Mouse (Mus musculus): Measurements from ENCODE around the gene Icam4. TPM values are rescaled to one million over a fixed set of nuclear protein-coding genes. Genes with fewer than 3 reads are reported as not detected.

Gene Icam4
- polyA plus RNA-seq, 1 experiment = 0.21 TPM

- Histone ChIP-seq H3K36me3 (ENCODE audit: control insufficient read depth, insufficient read depth, low read length) (no peaks in the 10 kb centered on the region), H3K27ac (ENCODE audit: control insufficient read depth, insufficient read depth, low read depth, low read length) (no peak overlapping the region), H3K27me3 (ENCODE audit: control insufficient read depth, insufficient read depth, low read length) (no peaks in the 10 kb centered on the region), H3K4me3 (ENCODE audit: control insufficient read depth, low read depth, low read length) (no peak overlapping the region), H3K4me1 (ENCODE audit: control insufficient read depth, insufficient read depth, low read length) (no peaks in the 10 kb centered on the region)
- no peak for TF ChIP-seq POLR2A (IDR thresholded peaks at IDR 0.05; ENCODE audit: control insufficient read depth, low read depth, low read length)
- TF ChIP-seq CTCF (IDR thresholded peaks at IDR 0.05; ENCODE audit: control insufficient read depth, insufficient read depth, insufficient replicate concordance, low read depth, low read length) = no peak
Measured at GRCm38 (mm10) chr9:21045235-21045634, 16.1 kb downstream of the Icam4 start.

DNA sequence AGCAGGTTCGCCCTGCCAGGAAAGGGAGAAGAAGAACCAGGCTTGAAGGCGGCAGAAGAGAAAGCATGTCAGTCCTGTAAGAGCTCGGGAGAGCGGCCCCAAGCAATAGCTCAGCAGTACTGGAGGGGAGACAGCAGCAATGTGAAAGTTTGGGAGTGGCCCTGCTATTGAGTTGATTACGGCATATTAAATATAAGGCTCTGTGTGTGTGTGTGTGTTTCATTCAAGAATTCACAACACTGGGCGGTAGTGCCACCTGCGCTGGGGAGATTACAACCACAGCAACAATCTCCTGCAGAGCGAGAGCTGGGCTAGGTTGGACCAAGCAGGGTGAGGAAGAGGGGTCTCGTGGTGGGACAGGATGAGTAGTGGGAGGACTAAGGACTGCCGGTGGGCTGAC is 22.4 kb downstream of the Icam4 start:
- H3K27me3 ChIP-seq (ENCODE audit: control insufficient read depth, insufficient read depth, low read length) = no peaks in the 10 kb centered on the region
- H3K36me3 ChIP-seq (ENCODE audit: control insufficient read depth, insufficient read depth, low read length) = no peaks in the 10 kb centered on the region
- H3K27ac ChIP-seq (ENCODE audit: control insufficient read depth, insufficient read depth, low read depth, low read length) = no peak overlapping the region
- TF ChIP-seq POLR2A (IDR thresholded peaks at IDR 0.05; ENCODE audit: control insufficient read depth, low read depth, low read length) (no peak), CTCF (IDR thresholded peaks at IDR 0.05; ENCODE audit: control insufficient read depth, insufficient read depth, insufficient replicate concordance, low read depth, low read length) (no peak)
- H3K4me1 ChIP-seq (ENCODE audit: control insufficient read depth, insufficient read depth, low read length) = no peaks in the 10 kb centered on the region
- no peak overlapping the region for H3K4me3 ChIP-seq (ENCODE audit: control insufficient read depth, low read depth, low read length)

GRCm38 (mm10) chr9:21062928-21063327 is 33.8 kb downstream of the Icam4 start:
- no peaks in the 10 kb centered on the region for H3K36me3 ChIP-seq (ENCODE audit: control insufficient read depth, insufficient read depth, low read length)
- H3K27ac ChIP-seq (ENCODE audit: control insufficient read depth, insufficient read depth, low read depth, low read length) = no peak overlapping the region
- H3K4me3 ChIP-seq (ENCODE audit: control insufficient read depth, low read depth, low read length) = no peak overlapping the region
- no peak for TF ChIP-seq POLR2A (IDR thresholded peaks at IDR 0.05; ENCODE audit: control insufficient read depth, low read depth, low read length)
- no peak for TF ChIP-seq CTCF (IDR thresholded peaks at IDR 0.05; ENCODE audit: control insufficient read depth, insufficient read depth, insufficient replicate concordance, low read depth, low read length)
- H3K4me1 ChIP-seq (ENCODE audit: control insufficient read depth, insufficient read depth, low read length) = peaks cover 5% of the 10 kb centered on the region
- H3K27me3 ChIP-seq (ENCODE audit: control insufficient read depth, insufficient read depth, low read length) = no peaks in the 10 kb centered on the region

DNA sequence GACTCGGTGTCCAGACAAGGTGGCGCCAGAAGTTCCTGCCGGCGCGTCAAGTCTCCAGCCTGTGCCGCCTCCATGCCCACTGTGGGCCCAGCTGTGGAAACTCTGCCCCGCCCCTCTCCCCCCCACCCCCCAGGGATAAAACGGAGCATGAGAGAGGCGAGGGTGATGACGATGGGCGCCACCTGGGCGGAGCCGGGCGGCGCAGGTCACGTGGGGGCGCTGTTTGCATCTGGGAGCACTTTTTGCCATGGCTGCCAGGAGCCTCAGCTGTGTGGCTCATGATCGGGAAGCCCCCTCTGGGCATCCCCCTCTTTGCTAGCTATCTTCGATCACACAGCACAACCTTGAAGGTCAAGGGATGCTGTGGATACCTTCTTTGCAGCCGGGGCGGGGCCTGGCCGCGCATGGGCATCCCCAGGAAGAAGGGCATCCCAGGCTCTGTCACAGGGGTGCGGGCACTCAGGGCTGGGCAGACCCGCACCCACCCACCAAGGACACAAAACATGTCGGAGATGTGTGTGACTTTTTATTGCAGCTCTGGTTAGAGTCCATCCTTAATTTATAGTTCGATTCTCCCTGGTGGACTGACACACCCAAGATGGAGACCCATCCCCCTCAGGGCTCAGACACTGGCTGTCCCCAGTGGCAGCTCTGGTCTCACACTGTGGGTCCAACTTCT is 38.0 kb downstream of the Icam4 start, which contains the start of gene Zglp1:
Gene Zglp1, minus strand, starts transcription at position 88 of the 679 bp plus-strand sequence.
- no peak for TF ChIP-seq POLR2A (IDR thresholded peaks at IDR 0.05; ENCODE audit: control insufficient read depth, low read depth, low read length)
- no peak for TF ChIP-seq CTCF (IDR thresholded peaks at IDR 0.05; ENCODE audit: control insufficient read depth, insufficient read depth, insufficient replicate concordance, low read depth, low read length)

GRCm38 (mm10) chr9:21072641-21073040 is 43.5 kb downstream of the Icam4 start:
- H3K4me1 ChIP-seq (ENCODE audit: control insufficient read depth, insufficient read depth, low read length) = peaks cover 5% of the 10 kb centered on the region
- H3K36me3 ChIP-seq (ENCODE audit: control insufficient read depth, insufficient read depth, low read length) = no peaks in the 10 kb centered on the region; the same call in 1 of the 2 replicates
- H3K27me3 ChIP-seq (ENCODE audit: control insufficient read depth, insufficient read depth, low read length) = no peaks in the 10 kb centered on the region
- TF ChIP-seq POLR2A (IDR thresholded peaks at IDR 0.05; ENCODE audit: control insufficient read depth, low read depth, low read length) (no peak), CTCF (IDR thresholded peaks at IDR 0.05; ENCODE audit: control insufficient read depth, insufficient read depth, insufficient replicate concordance, low read depth, low read length) (no peak)
- H3K4me3 ChIP-seq (ENCODE audit: control insufficient read depth, low read depth, low read length) = peak overlapping the region; percentile 91
- H3K27ac ChIP-seq (ENCODE audit: control insufficient read depth, insufficient read depth, low read depth, low read length) = no peak overlapping the region

More for the DNA sequence above, 38.0 kb downstream of the Icam4 start, which contains the start of gene Zglp1:
- Histone ChIP-seq H3K27ac (ENCODE audit: control insufficient read depth, insufficient read depth, low read depth, low read length) (no peak within 1 kb of the TSS), H3K4me1 (ENCODE audit: control insufficient read depth, insufficient read depth, low read length) (peaks cover 5% of the 10 kb centered on the region), H3K27me3 (ENCODE audit: control insufficient read depth, insufficient read depth, low read length) (no peaks in the 10 kb centered on the region), H3K4me3 (ENCODE audit: control insufficient read depth, low read depth, low read length) (peak within 1 kb of the TSS; percentile 62), H3K36me3 (ENCODE audit: control insufficient read depth, insufficient read depth, low read length) (no peaks in the 10 kb centered on the region)

- Histone ChIP-seq H3K36me3 (ENCODE audit: control insufficient read depth, insufficient read depth, low read length) (no peaks in the 10 kb centered on the region; the same call in 1 of the 2 replicates), H3K4me1 (ENCODE audit: control insufficient read depth, insufficient read depth, low read length) (peaks cover 5% of the 10 kb centered on the region), H3K4me3 (ENCODE audit: control insufficient read depth, low read depth, low read length) (peak within 1 kb of the TSS; percentile 91), H3K27ac (ENCODE audit: control insufficient read depth, insufficient read depth, low read depth, low read length) (peak within 1 kb of the TSS; percentile 85), H3K27me3 (ENCODE audit: control insufficient read depth, insufficient read depth, low read length) (no peaks in the 10 kb centered on the region)
- peak; percentile 77; the same call in 1 of the 2 replicates for TF ChIP-seq POLR2A (IDR thresholded peaks at IDR 0.05; ENCODE audit: control insufficient read depth, low read depth, low read length)
- no peak for TF ChIP-seq CTCF (IDR thresholded peaks at IDR 0.05; ENCODE audit: control insufficient read depth, insufficient read depth, insufficient replicate concordance, low read depth, low read length)
Measured at GRCm38 (mm10) chr9:21073044-21073840, 44.1 kb downstream of the Icam4 start, which contains the start of the genes Gm49373 and Fdx1l. Gene Gm49373, minus strand, starts transcription at chr9:21073096. Gene Fdx1l, minus strand, starts transcription at chr9:21073614.

- H3K27me3 ChIP-seq (ENCODE audit: control insufficient read depth, insufficient read depth, low read length) = no peaks in the 10 kb centered on the region
- no peak overlapping the region for H3K27ac ChIP-seq (ENCODE audit: control insufficient read depth, insufficient read depth, low read depth, low read length)
- peaks cover 5% of the 10 kb centered on the region for H3K4me1 ChIP-seq (ENCODE audit: control insufficient read depth, insufficient read depth, low read length)
- TF ChIP-seq POLR2A (IDR thresholded peaks at IDR 0.05; ENCODE audit: control insufficient read depth, low read depth, low read length) = no peak
- TF ChIP-seq CTCF (IDR thresholded peaks at IDR 0.05; ENCODE audit: control insufficient read depth, insufficient read depth, insufficient replicate concordance, low read depth, low read length) = no peak
- no peak overlapping the region for H3K4me3 ChIP-seq (ENCODE audit: control insufficient read depth, low read depth, low read length)
- H3K36me3 ChIP-seq (ENCODE audit: control insufficient read depth, insufficient read depth, low read length) = peaks cover 2% of the 10 kb centered on the region
Measured at GRCm38 (mm10) chr9:21074173-21074572, 45.0 kb downstream of the Icam4 start.

Measured in testis, adult 2 months (tissue).